Mouse (Mus musculus): ENCODE data around the gene Phc2.
A peak's percentile ranks its signal among the peaks of the same experiment; 100 is the strongest.
"Not testable (repeated sequence)": the region's sequence is repeated elsewhere in the genome, so short reads cannot be mapped to it uniquely, and the experiment has no call there.

Gene Phc2

DNA sequence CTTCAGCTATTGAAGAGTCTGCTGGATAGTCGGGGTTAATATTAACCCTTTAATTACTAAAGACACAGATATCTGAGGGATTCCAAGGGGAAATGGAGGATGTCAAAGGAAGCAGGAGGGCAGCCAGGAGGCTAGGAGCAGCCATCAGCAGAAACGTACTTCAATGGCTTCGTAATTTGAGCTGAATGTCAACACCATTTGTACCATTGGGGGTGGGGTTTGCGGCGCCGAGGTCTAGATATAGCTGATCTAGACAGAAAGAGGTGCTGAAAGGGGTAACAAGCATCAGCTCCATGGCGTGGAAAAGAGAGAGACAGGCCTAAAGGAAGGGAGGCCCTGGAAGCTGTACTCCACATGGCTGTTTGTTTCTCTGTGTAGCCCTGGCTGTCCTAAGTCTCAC lies 7.7 kb upstream of the Phc2 start:
- no peak for DNase-seq

GRCm38 (mm10) chr4:128648567-128649255 lies 5.8 kb upstream of the Phc2 start:
- no peak for DNase-seq

GRCm38 (mm10) chr4:128651530-128651929 lies 3.0 kb upstream of the Phc2 start:
- peak; percentile 81 to 84 for DNase-seq

DNA sequence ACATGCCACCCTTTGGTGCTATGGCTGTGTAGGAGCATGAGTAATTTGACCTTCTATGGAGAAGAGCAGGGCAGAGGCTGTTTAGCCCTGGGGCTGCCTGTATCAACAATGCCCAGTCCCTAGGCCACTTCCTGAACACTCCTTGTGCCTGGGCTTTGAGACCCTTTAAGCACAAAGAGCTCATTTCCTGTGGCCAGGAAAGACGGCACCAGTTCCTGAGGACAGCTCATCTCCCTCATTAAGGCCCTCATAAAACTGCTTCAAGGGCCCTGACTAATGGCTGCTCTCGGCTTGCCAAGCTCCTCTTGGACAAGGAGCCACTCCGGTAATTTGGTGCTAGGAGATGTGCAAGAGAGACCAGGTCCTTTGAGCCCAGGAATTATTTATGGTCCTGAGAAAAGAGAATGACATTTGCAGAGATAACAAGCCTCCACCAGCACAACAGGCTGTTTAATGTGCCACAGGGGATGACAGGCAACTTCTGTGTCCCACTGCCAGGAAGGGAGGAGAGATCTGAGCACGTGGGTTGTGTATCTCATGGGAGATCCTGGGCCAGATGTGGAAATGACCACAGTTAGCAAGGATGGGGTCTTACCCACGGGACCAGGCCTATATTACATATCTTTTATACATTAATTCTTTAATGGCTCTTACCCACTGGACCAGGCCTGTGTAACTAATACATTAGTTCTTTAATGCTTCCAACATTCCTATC lies 1.8 kb upstream of the Phc2 start:
- peak; percentile 32 to 37 for DNase-seq

- DNase-seq, result peak in 1 of 2 experiments; percentile 43
Observed at GRCm38 (mm10) chr4:128655446-128655845, 944 bp downstream of the Phc2 start.

GRCm38 (mm10) chr4:128660196-128660595 lies 5.7 kb downstream of the Phc2 start:
- DNase-seq, result no peak

DNA sequence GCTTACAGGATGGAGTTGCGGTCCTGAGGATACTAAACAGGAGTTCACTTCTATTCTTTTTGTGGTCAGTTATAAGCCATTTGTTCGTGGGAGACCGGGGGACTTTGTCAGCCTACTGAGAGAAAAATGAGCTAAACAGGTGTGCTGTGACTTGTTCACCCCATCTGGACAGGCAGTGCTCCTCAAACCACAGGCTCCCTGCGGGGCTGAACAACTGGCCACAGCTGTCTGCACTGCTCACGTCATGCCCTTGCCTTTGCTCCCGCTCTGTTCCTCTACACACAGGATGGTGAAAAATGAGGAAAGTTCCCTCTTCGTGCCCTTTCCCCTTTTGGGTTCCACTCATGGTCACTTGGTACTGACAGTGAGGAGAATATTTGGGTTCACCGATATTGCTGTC lies 6.6 kb downstream of the Phc2 start:
- DNase-seq, result no peak

DNA sequence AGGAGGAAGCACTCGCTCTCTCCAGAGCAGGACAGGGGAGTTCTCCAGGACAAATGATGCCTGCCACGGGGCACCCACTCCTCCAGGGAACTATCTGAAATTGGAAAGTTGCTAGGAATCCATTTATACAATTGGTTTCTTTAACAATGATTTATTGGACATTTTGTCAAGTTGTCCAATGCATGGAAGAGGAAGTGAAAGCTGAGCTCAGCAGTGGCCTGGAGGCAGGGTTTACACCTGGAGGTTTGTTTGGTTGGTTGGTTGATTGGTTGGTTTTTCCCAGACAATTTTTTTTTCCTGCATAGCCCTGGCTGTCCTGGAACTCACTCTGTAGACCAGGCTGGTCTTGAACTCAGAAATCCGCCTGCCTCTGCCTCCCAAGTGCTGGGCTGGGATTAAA lies 9.5 kb downstream of the Phc2 start:
- DNase-seq, result no peak

- DNase-seq, result peak; percentile 58 to 71
Observed at GRCm38 (mm10) chr4:128666362-128666761, 11.9 kb downstream of the Phc2 start.

GRCm38 (mm10) chr4:128667195-128667594 lies 12.7 kb downstream of the Phc2 start:
- not testable (repeated sequence) for DNase-seq

GRCm38 (mm10) chr4:128669229-128669628 lies 14.7 kb downstream of the Phc2 start:
- DNase-seq, result no peak

DNA sequence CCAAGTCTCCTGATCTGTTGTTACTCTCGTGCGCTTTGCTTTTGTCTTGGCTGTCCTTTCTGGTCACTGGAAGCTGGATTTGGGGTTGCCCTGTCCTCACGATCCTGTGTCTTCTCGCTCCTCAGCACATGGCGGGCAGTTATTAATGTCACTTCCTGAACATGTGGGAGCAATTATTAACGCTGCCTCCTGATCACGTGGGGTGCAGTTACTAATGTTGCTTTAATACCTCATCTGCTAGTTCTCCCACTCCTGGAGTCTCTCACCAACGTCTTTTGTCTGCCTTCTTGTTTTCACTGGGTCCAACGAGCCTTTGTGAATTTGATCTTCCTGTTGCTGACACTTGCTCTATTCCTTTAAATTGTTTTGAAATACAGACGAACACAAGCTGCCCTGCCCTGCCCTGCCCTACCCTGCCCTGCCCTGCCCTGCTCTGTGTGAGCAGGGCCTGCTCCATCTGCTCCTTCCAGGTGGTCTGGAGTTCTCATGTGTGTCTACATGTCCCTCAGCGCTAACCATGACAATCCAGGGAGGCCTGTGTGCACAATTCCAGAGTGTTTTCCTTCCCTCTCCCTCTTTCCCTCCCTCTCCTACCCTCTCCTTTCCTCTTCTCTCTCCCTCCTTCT lies 16.2 kb downstream of the Phc2 start:
- peak in 1 of 2 experiments; percentile 40 for DNase-seq

DNA sequence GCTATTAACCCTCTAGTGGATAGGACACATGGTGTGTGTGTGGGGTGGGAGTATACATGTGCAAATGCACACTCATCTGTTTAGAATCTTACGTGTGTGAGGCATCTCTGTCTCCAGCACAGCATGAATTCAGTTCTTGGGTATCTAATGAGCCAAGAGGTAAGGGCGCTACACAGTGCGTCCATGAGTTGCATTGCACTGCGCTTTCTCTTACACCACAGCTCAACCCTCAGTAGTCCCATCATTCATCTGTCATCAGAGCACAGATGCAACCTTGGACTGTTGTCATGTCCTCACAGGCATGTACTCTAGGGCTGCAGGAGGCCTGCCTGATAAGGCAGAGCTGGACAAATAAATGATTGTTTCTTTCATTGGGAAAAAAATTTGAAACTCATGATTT lies 18.0 kb downstream of the Phc2 start:
- DNase-seq, result no peak

- no peak for DNase-seq
Observed at GRCm38 (mm10) chr4:128678564-128679217, 24.2 kb downstream of the Phc2 start.

GRCm38 (mm10) chr4:128681126-128681525 lies 26.6 kb downstream of the Phc2 start:
- DNase-seq, result peak; percentile 53 to 66

- DNase-seq, result no peak
Observed at GRCm38 (mm10) chr4:128682281-128682680, 27.8 kb downstream of the Phc2 start.

- DNase-seq, result no peak
Observed at GRCm38 (mm10) chr4:128683706-128684105, 29.2 kb downstream of the Phc2 start.

DNA sequence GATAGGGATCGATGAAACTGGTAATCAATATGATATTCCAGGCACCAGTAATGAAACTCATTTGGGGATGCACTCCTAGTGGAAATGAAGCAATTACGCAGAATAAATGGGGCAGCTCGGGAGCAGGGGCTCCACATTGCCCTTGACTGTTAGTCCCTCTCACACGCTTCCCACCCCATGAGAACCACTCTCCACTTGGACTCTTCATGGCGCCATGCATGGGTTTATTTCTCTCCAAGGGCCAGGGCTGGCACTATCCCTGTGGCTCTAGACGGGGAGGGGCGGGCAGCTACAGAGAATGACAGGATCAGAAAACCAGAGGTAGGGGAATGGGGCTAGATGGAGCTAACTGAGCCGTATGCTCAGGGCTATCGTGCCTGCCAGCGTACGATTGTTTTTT lies 29.6 kb downstream of the Phc2 start:
- DNase-seq, result no peak

DNA sequence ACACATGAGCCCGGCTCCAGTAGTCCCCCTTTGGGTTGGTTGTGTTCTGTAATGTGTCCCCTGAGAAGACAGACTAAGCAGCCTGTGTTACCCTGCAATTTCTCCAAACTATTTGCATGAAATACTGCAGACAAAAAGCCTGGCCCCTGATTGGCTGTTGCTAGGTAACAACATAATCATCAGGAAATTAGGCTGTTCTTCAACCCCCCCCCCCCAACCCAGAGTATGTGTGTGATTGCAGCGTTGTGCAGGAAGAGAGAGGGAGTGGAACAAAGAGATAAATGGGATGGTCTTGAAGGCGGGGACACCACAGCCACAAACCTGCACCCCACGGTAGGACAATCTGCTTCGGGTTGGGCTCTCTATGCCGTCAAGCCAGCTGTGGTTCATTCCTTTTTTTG lies 34.0 kb downstream of the Phc2 start:
- no peak for DNase-seq

GRCm38 (mm10) chr4:128688976-128689375 lies 34.5 kb downstream of the Phc2 start:
- no peak for DNase-seq

- no peak for DNase-seq
Observed at GRCm38 (mm10) chr4:128689739-128690304, 35.3 kb downstream of the Phc2 start.

- DNase-seq, result no peak
Observed at GRCm38 (mm10) chr4:128691195-128691594, 36.7 kb downstream of the Phc2 start.

Measured in cerebellum, postnatal 25 days (tissue).